Mouse (Mus musculus): Measurements from ENCODE around the gene Wdr5. TPM values are rescaled to one million over a fixed set of nuclear protein-coding genes. Genes with fewer than 3 reads are reported as not detected.
"Not testable (repeated sequence)": the region's sequence is repeated elsewhere in the genome, so short reads cannot be mapped to it uniquely, and the experiment has no call there.

Gene Wdr5
- polyA plus RNA-seq, 1 experiment from 2014 or later: 51.4 TPM

GRCm38 (mm10) chr2:27479821-27480220 is 35.1 kb upstream of the Wdr5 start:
- H3K27ac ChIP-seq: no peak overlapping the region
- ATAC-seq (ENCODE audit: low FRiP score): no peak
- no peaks in the 10 kb centered on the region for H3K27me3 ChIP-seq
- H3K9me3 ChIP-seq (replicated peaks): no peaks in the 10 kb centered on the region
- no peak overlapping the region for H3K9ac ChIP-seq
- H3K36me3 ChIP-seq: no peaks in the 10 kb centered on the region
- H3K4me1 ChIP-seq: peaks cover 10% of the 10 kb centered on the region
- no peak overlapping the region for H3K4me3 ChIP-seq
- 72% methylated on average over 4 of the region's 4 CpGs for WGBS
- no peak overlapping the region for H3K4me2 ChIP-seq (replicated peaks)

GRCm38 (mm10) chr2:27480367-27480766 is 34.6 kb upstream of the Wdr5 start:
- H3K9ac ChIP-seq: no peak overlapping the region
- H3K4me2 ChIP-seq (replicated peaks): no peak overlapping the region
- no peaks in the 10 kb centered on the region for H3K27me3 ChIP-seq
- WGBS: 74% methylated on average over 4 of the region's 4 CpGs
- H3K9me3 ChIP-seq (replicated peaks): no peaks in the 10 kb centered on the region
- H3K4me1 ChIP-seq: peaks cover 10% of the 10 kb centered on the region
- no peak for ATAC-seq (ENCODE audit: low FRiP score)
- no peak overlapping the region for H3K4me3 ChIP-seq
- H3K36me3 ChIP-seq: no peaks in the 10 kb centered on the region
- no peak overlapping the region for H3K27ac ChIP-seq

- 82% methylated on average over 7 of the region's 7 CpGs for WGBS
- no peak overlapping the region for H3K4me2 ChIP-seq (replicated peaks)
- no peaks in the 10 kb centered on the region for H3K9me3 ChIP-seq (replicated peaks)
- no peak for ATAC-seq (ENCODE audit: low FRiP score)
- H3K36me3 ChIP-seq: no peaks in the 10 kb centered on the region
- H3K27ac ChIP-seq: no peak overlapping the region
- H3K9ac ChIP-seq: no peak overlapping the region
- no peak overlapping the region for H3K4me3 ChIP-seq
- no peaks in the 10 kb centered on the region for H3K27me3 ChIP-seq
- peaks cover 2% of the 10 kb centered on the region; the same call in 1 of the 2 replicates for H3K4me1 ChIP-seq
Observed at GRCm38 (mm10) chr2:27482265-27482861, 32.6 kb upstream of the Wdr5 start.

GRCm38 (mm10) chr2:27486725-27487124 is 28.2 kb upstream of the Wdr5 start:
- 82% methylated on average over 4 of the region's 4 CpGs for WGBS

GRCm38 (mm10) chr2:27487336-27488049 is 27.5 kb upstream of the Wdr5 start:
- H3K4me1 ChIP-seq: peaks cover 2% of the 10 kb centered on the region; the same call in 1 of the 2 replicates
- no peaks in the 10 kb centered on the region for H3K9me3 ChIP-seq (replicated peaks)
- WGBS: 85% methylated on average over 3 of the region's 4 CpGs
- H3K36me3 ChIP-seq: no peaks in the 10 kb centered on the region
- H3K4me3 ChIP-seq: no peak overlapping the region
- no peak overlapping the region for H3K27ac ChIP-seq
- H3K9ac ChIP-seq: no peak overlapping the region
- ATAC-seq (ENCODE audit: low FRiP score): no peak
- no peak overlapping the region for H3K4me2 ChIP-seq (replicated peaks)
- H3K27me3 ChIP-seq: no peaks in the 10 kb centered on the region

More at GRCm38 (mm10) chr2:27486725-27487124, 28.2 kb upstream of the Wdr5 start:
- Histone ChIP-seq H3K36me3 (no peaks in the 10 kb centered on the region), H3K9ac (no peak overlapping the region), H3K4me3 (no peak overlapping the region), H3K9me3 (replicated peaks) (no peaks in the 10 kb centered on the region), H3K27me3 (no peaks in the 10 kb centered on the region), H3K4me2 (replicated peaks) (no peak overlapping the region), H3K4me1 (peaks cover 2% of the 10 kb centered on the region; the same call in 1 of the 2 replicates), H3K27ac (no peak overlapping the region)
- no peak for ATAC-seq (ENCODE audit: low FRiP score)

GRCm38 (mm10) chr2:27488362-27488761 is 26.6 kb upstream of the Wdr5 start:
- no peaks in the 10 kb centered on the region for H3K4me1 ChIP-seq
- no peak overlapping the region for H3K27ac ChIP-seq
- H3K9ac ChIP-seq: no peak overlapping the region
- H3K36me3 ChIP-seq: no peaks in the 10 kb centered on the region
- H3K4me2 ChIP-seq (replicated peaks): no peak overlapping the region
- no peaks in the 10 kb centered on the region for H3K9me3 ChIP-seq (replicated peaks)
- no peak for ATAC-seq (ENCODE audit: low FRiP score)
- WGBS: 97% methylated on average over 1 of the region's 1 CpGs
- no peaks in the 10 kb centered on the region for H3K27me3 ChIP-seq
- H3K4me3 ChIP-seq: no peak overlapping the region

- H3K4me3 ChIP-seq: no peak overlapping the region
- no peaks in the 10 kb centered on the region for H3K27me3 ChIP-seq
- no peaks in the 10 kb centered on the region for H3K36me3 ChIP-seq
- no peaks in the 10 kb centered on the region for H3K9me3 ChIP-seq (replicated peaks)
- no peak overlapping the region for H3K4me2 ChIP-seq (replicated peaks)
- WGBS: 85% methylated on average over 2 of the region's 2 CpGs
- no peak overlapping the region for H3K27ac ChIP-seq
- no peak for ATAC-seq (ENCODE audit: low FRiP score)
- peaks cover 2% of the 10 kb centered on the region; the same call in 1 of the 2 replicates for H3K4me1 ChIP-seq
- H3K9ac ChIP-seq: no peak overlapping the region
Observed at GRCm38 (mm10) chr2:27490939-27491338, 24.0 kb upstream of the Wdr5 start.

- Histone ChIP-seq H3K27ac (no peak overlapping the region), H3K9me3 (replicated peaks) (no peaks in the 10 kb centered on the region), H3K36me3 (no peaks in the 10 kb centered on the region), H3K27me3 (no peaks in the 10 kb centered on the region), H3K4me3 (no peak overlapping the region), H3K4me2 (replicated peaks) (no peak overlapping the region), H3K9ac (no peak overlapping the region), H3K4me1 (peaks cover 11% of the 10 kb centered on the region)
- WGBS: 97% methylated on average over 3 of the region's 3 CpGs
- ATAC-seq (ENCODE audit: low FRiP score): no peak
Observed at GRCm38 (mm10) chr2:27493971-27494370, 21.0 kb upstream of the Wdr5 start.

- H3K4me2 ChIP-seq (replicated peaks): peak overlapping the region; percentile 60
- no peak for ATAC-seq (ENCODE audit: low FRiP score)
- H3K27me3 ChIP-seq: no peaks in the 10 kb centered on the region
- peak overlapping the region; percentile 47; the same call in 1 of the 2 replicates for H3K9ac ChIP-seq
- WGBS: 23% methylated on average over 23 of the region's 23 CpGs
- no peaks in the 10 kb centered on the region for H3K9me3 ChIP-seq (replicated peaks)
- no peaks in the 10 kb centered on the region for H3K36me3 ChIP-seq
- peak overlapping the region; percentile 28 for H3K4me3 ChIP-seq
- H3K27ac ChIP-seq: 0 out of 2 replicates have a peak overlapping the region, but pooled peaks have one; percentile 35
- peaks cover 11% of the 10 kb centered on the region for H3K4me1 ChIP-seq
Observed at GRCm38 (mm10) chr2:27496391-27497028, 18.4 kb upstream of the Wdr5 start.

- Histone ChIP-seq H3K9me3 (replicated peaks) (no peaks in the 10 kb centered on the region), H3K36me3 (no peaks in the 10 kb centered on the region), H3K27ac (no peak overlapping the region), H3K4me2 (replicated peaks) (no peak overlapping the region), H3K9ac (no peak overlapping the region), H3K27me3 (no peaks in the 10 kb centered on the region), H3K4me3 (no peak overlapping the region), H3K4me1 (no peaks in the 10 kb centered on the region; the same call in 1 of the 2 replicates)
- ATAC-seq (ENCODE audit: low FRiP score): no peak
- WGBS: 56% methylated on average over 7 of the region's 7 CpGs
Observed at GRCm38 (mm10) chr2:27504113-27504885, 10.7 kb upstream of the Wdr5 start.

GRCm38 (mm10) chr2:27505539-27505938 is 9.4 kb upstream of the Wdr5 start:
- WGBS: 8% methylated on average over 6 of the region's 6 CpGs
- Histone ChIP-seq H3K4me3 (no peak overlapping the region), H3K27ac (no peak overlapping the region), H3K4me2 (replicated peaks) (no peak overlapping the region), H3K9ac (no peak overlapping the region), H3K36me3 (no peaks in the 10 kb centered on the region), H3K4me1 (no peaks in the 10 kb centered on the region; the same call in 1 of the 2 replicates), H3K9me3 (replicated peaks) (no peaks in the 10 kb centered on the region), H3K27me3 (no peaks in the 10 kb centered on the region)
- ATAC-seq (ENCODE audit: low FRiP score): no peak

- H3K9ac ChIP-seq; H3K4me1 ChIP-seq; H3K4me2 ChIP-seq (replicated peaks); H3K27ac ChIP-seq; H3K27me3 ChIP-seq; H3K9me3 ChIP-seq (replicated peaks); ATAC-seq (ENCODE audit: low FRiP score); H3K4me3 ChIP-seq; H3K36me3 ChIP-seq: not testable (repeated sequence)
- WGBS: 92% methylated on average over 3 of the region's 4 CpGs
Observed at GRCm38 (mm10) chr2:27506658-27507057, 8.3 kb upstream of the Wdr5 start.
